Mouse (Mus musculus) activated CD4-positive, CD25-positive, alpha-beta regulatory T cell, adult 4 months (primary cell): ENCODE measurements around the gene Ncln. TPM values are rescaled to one million over a fixed set of nuclear protein-coding genes. Genes with fewer than 3 reads are reported as not detected.

Experiments
- ATAC-seq: one replicate; pipeline ENCODE4 v1.8.0; 2017
- polyA plus RNA-seq, 2 experiments: library from polyadenylated mRNA; unstranded; fragments of 100-300 nt; shearing (Covaris generic); gene quantifications; one replicate each; pipeline ENCODE4 v1.2.1; 2017

Ncln gene
- 10 to 100 TPM; 33.4 to 41.8 TPM for polyA plus RNA-seq

DNA sequence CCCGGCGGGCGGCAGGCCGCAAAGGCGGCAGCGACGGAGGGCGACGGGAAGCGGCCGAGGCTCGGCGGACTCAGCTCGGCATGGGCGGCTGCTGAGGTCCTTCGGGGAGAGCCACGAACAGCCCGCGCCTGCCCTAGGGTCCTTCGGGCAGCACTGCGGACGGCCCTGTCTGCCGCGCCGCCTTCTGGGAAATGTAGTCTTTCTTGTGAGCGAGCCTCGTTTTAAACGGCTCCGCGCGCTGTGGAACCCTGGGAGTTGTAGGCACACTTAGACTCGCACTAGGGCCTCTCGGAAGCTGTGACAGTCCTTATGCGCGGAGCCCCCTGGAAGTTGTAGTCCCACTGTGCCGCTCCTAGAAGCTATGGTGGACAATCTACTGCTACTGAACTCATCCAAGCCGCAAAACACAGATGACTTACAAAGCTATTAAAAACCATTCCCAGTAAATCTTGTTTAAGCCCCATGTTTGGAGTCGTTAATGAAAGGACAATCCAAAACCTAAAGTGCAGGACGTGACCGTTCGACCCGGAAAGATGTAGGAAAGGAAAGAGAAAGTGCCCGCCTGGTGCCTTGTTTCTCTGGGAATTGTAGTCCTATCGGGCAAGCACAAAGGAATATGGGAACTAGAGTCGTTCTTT lies at the start of gene Ncln:
Gene Ncln (minus strand): TSS at position 129 of the 638 bp plus-strand sequence.
- peak; percentile 89 for ATAC-seq

DNA sequence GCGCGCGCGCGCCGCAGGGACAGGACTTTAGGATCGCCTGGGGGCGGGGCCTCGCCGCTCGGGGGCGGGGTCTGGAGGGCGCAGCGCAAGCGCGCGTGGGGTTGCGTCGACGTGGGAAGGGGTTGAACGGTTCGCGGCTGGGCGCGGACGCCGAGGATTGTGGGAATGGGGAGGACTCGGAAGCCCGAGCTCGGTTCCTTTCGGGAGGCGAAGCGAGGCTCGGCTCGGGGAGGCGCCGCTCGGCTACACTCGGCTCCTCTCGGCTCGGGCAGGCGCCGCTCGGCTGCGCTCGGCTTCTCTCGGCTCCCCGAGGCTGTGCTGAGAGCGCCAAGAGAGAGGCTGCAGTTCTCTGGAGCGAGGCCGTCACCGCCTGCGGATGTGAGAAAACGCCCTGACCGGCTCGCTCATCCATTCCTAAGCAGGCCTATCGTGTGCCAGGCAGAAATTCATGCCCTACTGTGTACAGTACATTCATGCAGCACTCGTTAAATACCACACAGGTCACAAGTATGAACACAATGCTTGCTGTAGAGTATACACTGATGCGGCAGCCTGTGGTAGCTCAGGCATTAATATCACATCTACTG lies 49.1 kb upstream of the Ncln start, which contains the start of gene Gna11:
Gene Gna11 (minus strand): TSS at position 30 of the 587 bp plus-strand sequence.
- ATAC-seq: peak; percentile 92

DNA sequence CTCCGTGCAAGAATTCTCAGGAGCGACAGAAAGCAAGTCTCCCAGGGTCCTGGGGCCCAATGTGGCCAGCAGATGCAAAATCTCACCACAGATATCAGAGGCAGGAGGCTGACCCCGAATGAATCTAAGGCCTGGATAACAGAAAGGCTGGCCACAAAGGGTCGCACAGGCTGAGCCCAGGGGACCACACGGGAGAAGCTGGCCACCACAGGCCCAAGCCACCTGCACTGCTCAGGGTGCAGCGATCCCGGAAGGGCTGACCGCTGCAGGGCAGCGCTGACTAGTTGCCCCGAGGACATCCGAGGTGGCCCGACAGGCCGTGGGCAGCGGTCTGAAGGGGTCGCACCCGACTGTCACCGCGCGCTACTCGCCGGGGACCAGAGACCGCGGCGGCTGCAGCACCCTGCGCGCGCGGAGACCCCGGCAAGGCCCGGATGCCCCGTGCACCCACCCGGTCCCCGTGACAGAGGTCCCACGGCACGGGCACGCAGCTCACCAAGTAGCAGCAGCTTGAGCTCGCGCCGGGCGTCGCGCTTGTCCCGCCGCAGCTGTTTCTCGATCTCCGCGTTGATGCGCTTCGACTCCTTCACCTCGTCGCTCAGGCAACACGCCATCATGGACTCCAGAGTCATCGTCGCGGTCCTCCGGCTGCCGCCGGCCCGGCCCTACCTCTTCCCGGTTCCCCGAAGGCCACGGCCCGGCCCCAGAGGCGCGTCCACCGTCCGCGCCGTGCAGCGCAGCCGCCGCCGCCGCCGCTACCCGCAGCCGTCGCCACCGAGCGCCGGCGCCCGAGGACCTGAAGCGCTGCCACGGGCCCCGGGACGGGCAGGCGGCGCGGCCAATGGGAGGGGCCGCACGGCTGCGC lies 48.3 kb upstream of the Ncln start:
- ATAC-seq: peak; percentile 8

DNA sequence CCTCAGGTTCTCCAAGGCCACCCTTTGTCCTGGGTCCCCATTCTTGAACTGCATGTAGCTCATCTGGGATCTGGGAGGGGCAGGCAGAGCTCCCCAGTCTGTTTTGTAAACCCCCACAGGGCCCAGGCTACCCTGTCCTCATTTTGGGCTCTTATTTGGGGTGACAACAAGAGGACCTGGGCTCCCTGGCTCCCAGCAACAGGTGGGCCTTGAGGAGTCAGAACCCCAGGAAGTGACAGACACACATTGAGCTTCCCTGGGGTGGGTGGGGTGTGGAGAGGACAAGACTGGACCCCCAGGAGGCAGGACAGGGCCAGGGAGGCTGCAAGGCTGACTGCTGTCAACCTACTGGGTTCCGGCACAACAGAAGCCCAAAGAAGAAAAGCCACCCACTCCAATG lies 47.4 kb upstream of the Ncln start:
- ATAC-seq: no peak

DNA sequence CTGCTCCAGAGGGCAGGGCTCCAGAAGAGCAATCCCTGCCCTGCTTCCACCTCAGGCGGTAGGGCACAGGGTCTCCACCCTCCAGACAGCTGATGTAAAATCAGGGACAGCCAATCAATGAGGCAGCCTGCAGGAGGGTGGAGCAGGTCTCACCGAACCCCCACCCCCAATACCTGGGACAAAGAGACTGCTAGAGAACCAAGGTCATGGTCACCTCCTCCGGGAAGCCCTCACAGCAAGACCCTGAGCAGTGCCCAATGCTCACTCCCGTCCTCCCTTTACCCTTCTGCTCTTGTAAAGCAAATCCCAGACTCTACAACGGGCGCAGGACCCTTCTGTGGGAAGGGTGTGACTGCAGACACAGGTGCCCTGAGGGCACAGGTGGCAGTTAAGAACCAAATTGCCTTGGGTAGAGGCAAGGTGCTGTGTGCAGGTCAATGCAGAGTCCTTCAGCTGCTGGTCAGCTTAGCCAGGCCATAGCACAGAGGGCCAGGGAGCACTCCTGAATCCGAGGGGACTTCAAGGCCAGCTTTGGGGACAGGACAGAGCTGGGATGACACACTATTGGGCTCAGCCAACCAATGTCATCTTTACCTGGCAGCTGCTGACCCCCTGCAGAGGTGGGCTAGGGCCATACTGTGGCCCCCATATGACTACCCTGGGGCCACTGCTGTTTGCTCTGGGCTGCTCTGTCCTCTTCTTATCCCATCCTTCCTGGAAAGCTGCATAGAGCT lies 46.7 kb upstream of the Ncln start:
- ATAC-seq: no peak

DNA sequence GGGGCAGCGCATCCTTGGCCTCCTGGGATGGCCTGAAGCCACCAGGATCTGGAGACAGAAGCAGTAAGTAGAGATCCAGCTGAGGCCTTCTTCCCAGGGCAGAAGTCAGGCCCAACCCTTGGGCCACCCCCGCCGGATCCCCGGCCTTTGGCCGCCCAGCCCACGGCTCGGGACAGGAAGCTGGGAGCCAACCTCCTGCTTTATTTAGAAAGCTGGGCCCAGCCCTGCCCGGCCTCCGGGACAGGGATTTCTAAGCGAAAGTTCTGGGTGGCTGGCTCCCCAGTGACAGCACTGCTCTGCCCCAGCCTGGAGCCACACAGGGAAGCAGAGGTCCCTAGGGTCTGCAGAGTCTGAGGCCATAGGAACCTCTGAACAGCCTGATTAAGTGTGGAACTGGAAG lies 45.6 kb upstream of the Ncln start:
- no peak for ATAC-seq

DNA sequence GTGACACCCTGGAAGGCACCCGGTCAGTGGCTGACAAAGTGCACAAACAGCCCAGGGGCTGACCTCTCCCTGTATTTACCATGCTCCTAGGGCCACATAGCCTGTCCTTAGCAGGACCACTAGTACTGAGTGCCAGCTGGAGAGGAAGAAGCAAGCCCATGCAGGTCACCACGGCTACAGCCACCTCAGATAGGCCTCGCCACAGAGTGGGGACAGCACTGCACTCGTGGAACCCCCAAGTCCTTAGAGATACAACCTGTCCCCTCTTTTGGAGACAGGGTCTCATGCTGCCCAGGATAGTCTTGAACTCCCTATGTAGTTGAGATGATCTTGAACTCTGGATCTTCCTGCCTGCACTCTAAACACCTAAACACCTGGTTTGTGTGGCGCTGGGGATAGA lies 45.2 kb upstream of the Ncln start:
- no peak for ATAC-seq

DNA sequence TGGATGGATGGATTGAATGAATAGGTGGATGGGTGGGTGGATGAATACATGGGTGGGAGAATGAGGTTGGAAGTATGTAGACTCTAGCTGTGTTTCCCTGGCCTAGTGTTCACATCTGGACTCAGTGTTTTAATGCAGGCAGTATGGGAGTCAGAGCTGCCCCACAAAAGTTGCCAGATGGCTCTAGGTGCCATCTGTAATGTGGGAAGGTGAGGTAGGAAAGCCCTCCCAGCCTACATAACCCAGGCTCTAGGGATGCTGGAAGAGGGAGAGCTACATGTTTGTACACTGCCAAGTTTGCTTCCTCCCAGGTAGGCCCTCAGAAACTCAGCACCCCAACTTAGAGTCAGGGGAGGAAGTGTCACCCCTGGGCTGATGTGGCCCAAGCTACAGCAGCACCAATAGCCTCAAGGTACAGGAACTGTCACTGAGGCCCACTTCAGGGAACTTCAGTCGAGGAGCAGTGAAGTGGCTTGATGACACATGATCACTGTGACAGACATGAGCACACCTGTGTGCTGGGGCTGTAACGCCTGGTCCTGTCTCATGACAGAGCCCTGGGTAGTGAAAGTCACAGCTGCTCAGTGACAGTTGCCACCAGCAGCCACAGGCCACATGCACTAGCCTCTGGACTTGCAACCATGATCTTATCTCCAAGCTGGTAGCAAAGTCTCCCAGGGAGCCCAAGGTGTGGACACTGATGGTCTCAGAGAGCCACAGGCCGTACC lies 42.3 kb upstream of the Ncln start:
- ATAC-seq: peak; percentile 45

DNA sequence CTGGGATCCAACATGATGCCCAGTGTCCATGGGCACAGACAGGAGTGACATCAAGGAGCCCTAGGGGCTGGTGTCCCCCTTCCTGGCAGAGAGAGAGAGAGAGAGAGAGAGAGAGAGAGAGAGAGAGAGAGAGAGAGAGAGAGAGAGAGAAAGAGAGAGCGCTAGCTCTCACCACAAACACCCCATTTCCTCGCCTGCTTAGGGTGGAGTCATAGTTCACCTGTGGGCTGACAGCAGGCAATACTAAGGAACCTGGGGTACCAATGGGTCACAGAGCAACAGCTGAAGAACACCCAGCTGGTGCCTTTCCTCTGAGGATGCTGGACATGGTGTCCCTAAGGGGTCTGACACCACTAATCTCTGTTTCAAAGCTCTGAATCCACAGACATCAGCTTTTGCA lies 41.2 kb upstream of the Ncln start:
- peak; percentile 62 for ATAC-seq

DNA sequence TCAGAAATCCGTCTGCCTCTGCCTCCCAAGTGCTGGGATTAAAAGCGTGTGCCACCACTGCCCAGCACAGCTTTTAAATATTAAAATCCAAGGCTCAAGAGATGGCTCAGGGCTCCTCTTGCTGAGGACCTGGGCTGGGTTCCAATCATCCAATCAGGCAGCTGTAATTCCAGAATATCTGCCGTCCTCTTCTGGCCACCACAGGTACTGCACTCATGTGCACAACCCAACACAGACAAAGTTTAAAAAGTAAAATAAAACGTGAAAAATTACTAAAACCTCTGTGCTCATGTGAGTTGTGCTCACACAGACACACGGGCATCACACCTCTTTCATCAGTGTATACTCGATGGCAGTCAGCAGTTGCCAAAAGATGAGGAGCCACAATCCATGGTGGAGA lies 40.5 kb upstream of the Ncln start:
- ATAC-seq: no peak

DNA sequence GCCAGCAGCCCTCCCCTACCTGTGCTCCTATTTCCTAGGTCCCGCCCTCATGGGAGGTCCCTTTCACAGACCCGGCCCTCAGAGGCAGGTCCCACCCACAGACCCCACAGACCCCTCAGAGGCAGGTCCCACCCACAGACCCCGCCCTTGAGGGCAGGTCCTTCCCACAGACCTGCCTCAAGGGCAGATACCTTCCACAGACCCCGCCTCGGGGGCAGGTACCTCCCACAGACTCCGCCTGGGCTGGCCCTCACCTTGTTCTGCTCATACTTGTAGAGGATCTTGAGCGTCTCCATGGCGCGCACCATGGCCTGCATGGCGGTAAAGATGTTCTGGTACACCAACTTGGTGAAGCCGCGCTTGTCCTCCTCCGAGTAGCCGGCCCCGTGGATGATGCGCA lies 38.6 kb upstream of the Ncln start:
- no peak for ATAC-seq

DNA sequence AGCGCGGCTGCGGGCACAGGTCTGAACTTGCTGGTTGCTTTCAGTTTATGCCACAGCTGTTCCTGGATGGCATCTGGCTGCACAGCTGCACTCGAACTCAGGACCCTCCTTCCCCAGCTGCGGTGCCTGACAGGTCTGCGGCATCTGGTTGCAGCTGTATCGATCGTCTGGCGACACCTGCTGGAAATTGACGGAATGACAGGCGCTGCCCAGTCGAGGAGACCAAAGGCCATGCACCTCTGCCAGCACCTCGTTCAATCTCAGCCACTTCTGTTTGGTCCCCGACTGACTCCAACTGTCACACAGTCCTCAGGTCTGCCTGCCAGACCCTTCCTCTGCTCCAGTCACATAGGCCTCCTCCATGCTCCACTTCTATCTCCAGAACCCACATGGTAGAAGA lies 30.6 kb upstream of the Ncln start:
- ATAC-seq: peak; percentile 38

DNA sequence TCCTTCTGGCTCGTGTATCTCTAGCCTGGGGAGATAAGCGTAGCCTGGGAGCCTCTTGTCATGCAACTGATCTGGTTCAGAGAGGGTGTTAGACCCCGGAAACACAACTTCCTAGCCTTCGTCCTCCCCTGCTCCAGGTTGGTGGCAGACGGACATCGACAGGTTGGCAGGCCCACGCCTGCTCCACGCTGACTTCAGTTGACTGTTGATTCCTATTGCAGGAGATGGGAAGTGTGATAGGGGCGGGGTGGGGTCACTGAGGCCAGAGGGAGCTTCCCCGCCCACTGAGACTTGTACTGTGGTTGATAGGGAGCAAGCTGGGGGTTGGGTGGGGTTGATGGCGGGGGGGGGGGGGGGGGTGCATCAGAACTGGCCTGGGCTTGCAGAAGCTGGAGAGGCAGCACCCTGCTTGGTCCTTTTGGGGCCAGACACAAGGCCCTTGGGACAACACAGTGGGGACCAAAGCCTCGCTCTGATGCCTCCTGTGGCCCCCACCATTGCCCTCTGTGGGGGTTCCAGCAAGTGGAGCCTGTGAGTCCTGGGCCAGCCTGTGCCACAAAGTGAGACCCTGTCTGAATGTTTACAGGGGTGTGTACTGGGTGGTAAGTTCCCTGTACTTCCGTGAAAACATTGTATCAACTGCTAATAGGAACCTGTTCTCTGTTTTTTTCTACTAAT lies 29.0 kb upstream of the Ncln start:
- ATAC-seq: no peak

DNA sequence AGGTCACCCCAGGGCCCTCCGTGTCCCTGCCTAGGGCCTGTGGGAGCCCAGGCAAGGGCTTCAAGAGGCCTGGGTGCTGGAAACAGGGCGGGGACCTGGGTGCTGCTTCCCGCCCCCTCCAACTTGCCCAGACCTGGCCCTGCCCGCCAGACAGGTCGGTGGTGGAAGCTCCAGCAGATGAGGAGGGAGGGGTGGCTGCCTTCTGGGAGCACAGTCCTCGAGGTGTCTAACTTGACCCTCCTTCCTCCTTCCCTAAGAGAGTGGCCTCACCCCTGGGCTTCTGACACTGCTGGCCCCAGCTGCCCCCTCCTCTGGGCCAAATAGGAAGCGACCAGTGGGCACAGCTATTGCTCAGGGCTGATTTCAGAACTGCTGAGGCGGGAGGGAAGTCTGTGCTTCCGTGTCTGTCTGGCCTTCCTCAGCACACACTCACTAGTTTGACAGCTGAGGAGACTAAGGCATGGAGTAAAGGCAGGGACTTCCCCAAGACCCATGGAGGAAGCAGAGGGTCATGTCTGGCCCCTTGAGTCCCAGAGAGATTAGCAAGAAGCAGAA lies 27.9 kb upstream of the Ncln start, which contains the start of gene Gna15:
Gene Gna15 (minus strand): TSS at position 175 of the 555 bp plus-strand sequence.
- ATAC-seq: peak; percentile 55

DNA sequence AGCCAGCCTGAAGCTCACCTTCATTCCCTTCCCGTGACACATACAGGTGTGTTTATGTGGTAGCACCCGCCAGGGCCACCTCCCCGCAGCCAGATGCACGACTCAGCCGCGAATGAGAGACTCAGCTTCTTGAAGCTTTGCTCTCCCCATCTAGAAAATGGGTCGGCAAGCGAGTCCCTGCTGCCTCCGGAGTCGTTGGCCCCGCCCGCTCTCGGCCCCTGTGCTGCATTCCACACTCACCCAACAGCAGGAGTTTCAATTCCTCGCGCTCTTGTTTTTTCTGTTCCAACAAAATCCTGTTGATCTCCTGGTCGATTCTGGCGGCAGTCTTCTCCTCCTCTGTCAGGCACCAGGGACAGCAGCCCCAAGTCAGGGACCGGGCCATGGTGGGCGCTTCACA lies 27.4 kb upstream of the Ncln start:
- peak; percentile 22 for ATAC-seq

DNA sequence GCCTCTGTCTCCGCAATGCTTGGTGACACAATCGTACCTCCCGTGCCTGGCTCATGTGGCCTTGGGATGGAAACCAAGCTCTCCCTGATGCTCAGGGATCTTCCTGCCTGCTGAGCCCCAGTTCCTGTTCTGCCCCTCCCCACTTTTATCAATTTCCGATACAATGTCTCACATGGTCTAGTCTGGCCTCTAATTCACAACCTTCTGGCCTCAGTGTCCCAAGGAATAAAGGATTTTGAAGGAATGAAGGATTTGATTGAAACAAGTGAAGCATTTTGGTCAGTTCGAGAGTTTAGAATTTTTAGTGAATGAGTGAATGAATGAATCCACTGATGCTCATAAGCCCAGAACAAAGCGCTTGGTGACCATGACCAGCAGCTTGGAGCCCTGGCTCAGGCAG lies 26.9 kb upstream of the Ncln start:
- ATAC-seq: no peak

DNA sequence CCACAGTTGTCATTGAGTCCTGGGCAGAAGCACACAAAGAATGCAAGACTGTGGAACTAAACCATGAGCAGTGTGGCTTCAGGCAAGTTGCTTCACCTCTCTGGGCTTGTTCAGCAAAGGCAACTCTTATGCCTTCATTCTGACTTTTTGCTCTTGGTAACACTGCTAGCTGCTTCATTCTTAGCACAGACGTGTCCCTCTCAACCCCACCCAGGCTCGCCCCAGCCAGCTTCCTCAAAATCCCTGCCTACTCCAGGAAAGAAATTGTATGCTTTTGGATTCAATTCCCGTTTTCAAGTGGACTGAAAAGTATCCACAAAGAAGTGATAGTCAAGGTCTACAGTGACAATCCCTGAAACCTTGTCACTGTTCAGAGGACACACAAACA lies 23.8 kb upstream of the Ncln start:
- ATAC-seq: no peak

DNA sequence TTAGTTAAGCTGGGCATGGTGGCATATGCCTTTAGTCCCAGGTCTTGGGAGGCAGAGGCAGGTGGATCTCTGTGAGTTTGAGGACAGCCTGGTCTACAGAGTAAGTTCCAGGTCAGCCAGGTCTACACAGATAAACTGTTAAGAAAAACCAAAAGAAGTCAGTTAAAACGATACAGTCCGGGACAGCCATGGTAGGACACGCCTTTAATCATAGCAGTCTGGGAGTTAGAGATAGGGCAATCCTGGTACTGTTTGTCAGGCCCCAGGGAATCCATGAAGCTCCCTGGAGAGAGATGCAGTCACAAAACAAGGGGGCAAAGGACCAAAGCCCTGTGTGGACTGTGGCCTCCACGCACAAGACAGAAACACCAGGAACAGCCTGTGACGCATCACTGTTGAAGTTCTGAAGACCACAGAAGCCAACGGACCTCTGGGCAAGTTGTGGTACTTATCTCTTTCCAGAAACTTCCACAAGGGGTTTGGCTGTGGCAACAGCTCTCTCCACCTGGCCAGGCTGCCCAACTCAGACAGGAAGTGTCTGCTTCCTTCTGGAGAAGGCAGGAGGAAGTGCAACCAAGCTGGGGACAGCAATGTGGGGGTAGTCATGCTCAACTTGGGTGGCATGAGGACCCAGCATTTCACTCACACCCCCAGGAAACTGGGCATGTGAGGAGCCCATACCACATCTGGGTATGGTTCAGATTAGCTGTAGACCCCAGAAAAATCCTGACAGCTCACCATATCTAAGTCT lies 23.2 kb upstream of the Ncln start:
- ATAC-seq: no peak

DNA sequence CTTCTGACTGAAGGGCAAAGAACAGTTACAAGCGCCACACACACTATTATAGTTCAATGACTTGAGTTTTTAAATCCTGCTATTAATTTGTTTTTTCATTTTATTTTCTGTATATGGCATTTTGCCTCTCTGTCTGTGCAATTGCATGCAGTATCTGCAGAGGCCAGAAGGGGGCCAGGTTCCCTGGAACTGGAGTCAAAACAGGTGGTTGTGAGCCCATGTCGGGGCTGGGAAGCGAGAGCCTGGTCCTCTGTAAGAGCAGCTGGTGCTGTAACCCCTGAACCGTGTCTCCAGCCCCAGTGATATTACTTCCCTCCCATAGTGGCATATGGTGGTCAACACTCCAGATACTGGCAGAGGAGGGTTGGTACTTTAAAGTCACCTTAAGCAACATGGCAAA lies 22.4 kb upstream of the Ncln start:
- ATAC-seq: peak; percentile 79

DNA sequence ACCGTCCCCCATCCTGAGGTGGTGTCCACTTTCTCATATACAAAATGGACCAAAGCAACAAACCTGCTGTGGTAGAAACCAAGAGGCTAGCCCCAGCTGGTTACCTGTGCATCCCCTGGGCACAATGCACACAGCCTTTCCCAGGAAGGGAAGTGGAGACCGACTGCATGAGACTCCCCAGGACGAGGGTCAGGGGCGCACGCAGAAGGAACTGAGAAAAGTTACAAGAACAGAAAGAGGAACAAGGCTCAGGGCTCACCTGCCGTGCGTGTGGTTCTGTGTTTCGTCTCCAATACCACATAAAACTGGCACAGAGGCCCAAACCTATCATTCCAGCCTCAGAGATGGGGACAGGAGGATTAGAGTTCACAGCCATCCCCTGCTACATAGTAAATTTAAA lies 21.0 kb upstream of the Ncln start:
- no peak for ATAC-seq

DNA sequence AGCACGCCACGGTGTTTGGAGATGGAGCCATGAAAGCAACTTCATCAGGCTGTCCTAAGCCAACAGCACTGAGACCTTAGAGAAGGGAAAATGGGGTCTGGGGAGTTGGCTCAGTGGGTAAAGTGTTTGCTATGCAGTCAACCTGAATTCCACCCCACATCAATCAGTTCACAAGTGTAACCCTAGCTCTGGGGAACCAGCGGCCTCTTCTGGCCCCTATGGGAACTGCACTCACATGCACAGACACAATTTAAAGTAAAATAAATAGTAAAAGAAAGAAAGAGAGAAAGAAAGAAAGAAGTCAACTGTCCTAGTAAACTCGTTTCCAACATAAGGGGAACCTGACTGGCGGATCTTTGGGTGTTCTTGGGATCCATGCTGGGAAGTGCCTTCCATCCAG lies 17.6 kb upstream of the Ncln start:
- ATAC-seq: no peak
